Mouse (Mus musculus): Measurements from ENCODE around the gene Ccdc66.

The Ccdc66 gene

GRCm38 (mm10) chr14:27507894-27508643 lies at the start of gene Ccdc66:
Gene Ccdc66, minus strand, starts transcription at chr14:27508460.
- DNase-seq, result peak; percentile 99

- DNase-seq, result no peak
These were observed 35.7 kb upstream of the Ccdc66 start for GRCm38 (mm10) chr14:27543838-27544426.

- DNase-seq, result no peak
These were observed 28.2 kb upstream of the Ccdc66 start for GRCm38 (mm10) chr14:27536441-27536840.

- no peak for DNase-seq
These were observed 16.3 kb upstream of the Ccdc66 start for GRCm38 (mm10) chr14:27524541-27524940.

- DNase-seq, result no peak
These were observed 513 bp upstream of the Ccdc66 start for GRCm38 (mm10) chr14:27508644-27509301.

GRCm38 (mm10) chr14:27501096-27501495 lies 7.2 kb downstream of the Ccdc66 start:
- DNase-seq, result no peak

- no peak for DNase-seq
These were observed 14.7 kb downstream of the Ccdc66 start for GRCm38 (mm10) chr14:27493516-27493915.

GRCm38 (mm10) chr14:27491399-27491798 lies 16.9 kb downstream of the Ccdc66 start:
- DNase-seq, result no peak

GRCm38 (mm10) chr14:27446963-27447362 lies 61.3 kb downstream of the Ccdc66 start:
- no peak for DNase-seq

GRCm38 (mm10) chr14:27444851-27445281 lies 63.4 kb downstream of the Ccdc66 start:
- DNase-seq, result no peak

GRCm38 (mm10) chr14:27440921-27441320 lies 67.3 kb downstream of the Ccdc66 start:
- DNase-seq, result peak; percentile 13 to 34

GRCm38 (mm10) chr14:27436826-27437225 lies 71.4 kb downstream of the Ccdc66 start:
- no peak for DNase-seq

- no peak for DNase-seq
These were observed 72.1 kb downstream of the Ccdc66 start for GRCm38 (mm10) chr14:27436116-27436515.

GRCm38 (mm10) chr14:27432064-27432463 lies 76.2 kb downstream of the Ccdc66 start:
- DNase-seq, result no peak
